Mouse (Mus musculus) stomach, embryonic 16.5 days (tissue): ENCODE measurements around the gene Usp29. TPM values are rescaled to one million over a fixed set of nuclear protein-coding genes. Genes with fewer than 3 reads are reported as not detected.

Experiments
- ATAC-seq: fragments of 200-750 bp; cut with Nextera tagmentation; 2 replicates; pipeline ENCODE4 v1.8.0; 2017; ENCODE audit warnings: moderate number of reproducible peaks, moderate TSS enrichment; ENCODE audit not compliant: insufficient read depth, low FRiP score
- H3K27ac ChIP-seq: fragments of 300-500 bp; sonication (generic); 2 replicates; pipeline ENCODE4 v1.5.1; 2014; ENCODE audit warnings: low read length
- H3K27me3 ChIP-seq: fragments of 300-500 bp; sonication (generic); 2 replicates; pipeline ENCODE4 v1.6.1; 2014; ENCODE audit warnings: low read length, control low read depth, mixed read lengths; ENCODE audit not compliant: control insufficient read depth, insufficient read depth
- H3K36me3 ChIP-seq: fragments of 300-500 bp; sonication (generic); 2 replicates; pipeline ENCODE4 v1.6.1; 2014; ENCODE audit warnings: low read length; ENCODE audit not compliant: control insufficient read depth, insufficient read depth
- H3K4me1 ChIP-seq: fragments of 300-500 bp; sonication (generic); 2 replicates; pipeline ENCODE4 v1.6.1; 2014; ENCODE audit warnings: low read length, control low read depth, mixed read lengths; ENCODE audit not compliant: control insufficient read depth, insufficient read depth
- H3K4me2 ChIP-seq: fragments of 300-500 bp; sonication (generic); 2 replicates; pipeline ENCODE4 v1.6.1; 2014; ENCODE audit warnings: low read depth, low read length, mixed read lengths
- H3K4me3 ChIP-seq: fragments of 300-500 bp; sonication (generic); replicated peaks from 2 replicates; pipeline ENCODE4 v1.5.1; 2014; ENCODE audit warnings: mild to moderate bottlenecking, low read length
- H3K9ac ChIP-seq: fragments of 300-500 bp; sonication (generic); 2 replicates; pipeline ENCODE4 v1.6.1; 2014; ENCODE audit warnings: low read length
- H3K9me3 ChIP-seq: fragments of 300-500 bp; sonication (generic); replicated peaks from 2 replicates; pipeline ENCODE4 v1.6.1; 2016; ENCODE audit warnings: low read length, control low read depth; ENCODE audit not compliant: control insufficient read depth
- WGBS: fragments of 180-500 bp; shearing (Covaris S2); extraction: QIAGEN DNeasy Blood & Tissue Kit; methylation state at CpG from one replicate; pipeline ENCODE4 v1.1.7; 2014; 5-methylcytosine and 5-hydroxymethylcytosine counted together
- polyA plus RNA-seq: library from polyadenylated mRNA; unstranded; fragments of >200 nt; fragmentation: Nextera tagmentation; extraction: Ambion mirVana; gene quantifications from 2 replicates; pipeline ENCODE4 v1.2.1, GENCODE M21; 2015

The Usp29 gene
- polyA plus RNA-seq, 1 experiment from 2014 or later: 5.6 TPM

GRCm38 (mm10) chr7:6779172-6779571 lies 48.8 kb downstream of the Usp29 start:
- ATAC-seq: no peak
- H3K9ac ChIP-seq: no peak overlapping the region
- H3K27me3 ChIP-seq: no peaks in the 10 kb centered on the region
- no peaks in the 10 kb centered on the region for H3K36me3 ChIP-seq
- no peak overlapping the region for H3K4me3 ChIP-seq
- H3K4me2 ChIP-seq: no peak overlapping the region
- H3K4me1 ChIP-seq: peaks cover 44% of the 10 kb centered on the region
- no peak overlapping the region for H3K27ac ChIP-seq
- WGBS: 74% methylated on average over 5 of the region's 5 CpGs
- H3K9me3 ChIP-seq: no peaks in the 10 kb centered on the region

GRCm38 (mm10) chr7:6781541-6781940 lies 51.2 kb downstream of the Usp29 start:
- 11% methylated on average over 11 of the region's 11 CpGs for WGBS
- H3K4me2 ChIP-seq: peak overlapping the region; percentile 16; the same call in 1 of the 2 replicates
- no peaks in the 10 kb centered on the region for H3K9me3 ChIP-seq
- H3K4me1 ChIP-seq: peaks cover 49% of the 10 kb centered on the region
- peak overlapping the region; percentile 38; the same call in 1 of the 2 replicates for H3K9ac ChIP-seq
- no peak overlapping the region for H3K4me3 ChIP-seq
- H3K27me3 ChIP-seq: no peaks in the 10 kb centered on the region
- H3K36me3 ChIP-seq: no peaks in the 10 kb centered on the region
- peak overlapping the region; percentile 94 for H3K27ac ChIP-seq
- peak; percentile 77 for ATAC-seq

GRCm38 (mm10) chr7:6784340-6785073 lies 54.1 kb downstream of the Usp29 start:
- H3K4me1 ChIP-seq: peaks cover 31% of the 10 kb centered on the region
- peak; percentile 65 for ATAC-seq
- H3K9me3 ChIP-seq: no peaks in the 10 kb centered on the region
- H3K27ac ChIP-seq: peak overlapping the region; percentile 81
- no peak overlapping the region for H3K4me2 ChIP-seq
- no peak overlapping the region for H3K4me3 ChIP-seq
- 0 out of 2 replicates have a peak overlapping the region, but pooled peaks have one; percentile 34 for H3K9ac ChIP-seq
- H3K36me3 ChIP-seq: no peaks in the 10 kb centered on the region
- H3K27me3 ChIP-seq: no peaks in the 10 kb centered on the region
- WGBS: 12% methylated on average over 8 of the region's 8 CpGs

GRCm38 (mm10) chr7:6787000-6787399 lies 56.6 kb downstream of the Usp29 start:
- Histone ChIP-seq H3K4me1 (peaks cover 20% of the 10 kb centered on the region), H3K4me2 (no peak overlapping the region), H3K36me3 (no peaks in the 10 kb centered on the region), H3K9ac (no peak overlapping the region), H3K27me3 (no peaks in the 10 kb centered on the region), H3K27ac (peak overlapping the region; percentile 38; the same call in 1 of the 2 replicates), H3K4me3 (no peak overlapping the region), H3K9me3 (no peaks in the 10 kb centered on the region)
- ATAC-seq: no peak
- WGBS: 60% methylated on average over 2 of the region's 2 CpGs

- no peak overlapping the region for H3K9ac ChIP-seq
- 0 out of 2 replicates have a peak, but pooled peaks have one; percentile 5 for ATAC-seq
- H3K4me3 ChIP-seq: no peak overlapping the region
- H3K9me3 ChIP-seq: no peaks in the 10 kb centered on the region
- H3K27me3 ChIP-seq: no peaks in the 10 kb centered on the region
- no peak overlapping the region for H3K4me2 ChIP-seq
- H3K4me1 ChIP-seq: peaks cover 14% of the 10 kb centered on the region
- WGBS: 46% methylated on average over 2 of the region's 2 CpGs
- peak overlapping the region; percentile 38; the same call in 1 of the 2 replicates for H3K27ac ChIP-seq
- H3K36me3 ChIP-seq: no peaks in the 10 kb centered on the region
Measured at GRCm38 (mm10) chr7:6788101-6788500, 57.7 kb downstream of the Usp29 start.

GRCm38 (mm10) chr7:6791286-6792065 lies 61.1 kb downstream of the Usp29 start:
- Histone ChIP-seq H3K4me3 (no peak overlapping the region), H3K9me3 (no peaks in the 10 kb centered on the region), H3K9ac (no peak overlapping the region), H3K27ac (peak overlapping the region; percentile 62), H3K4me1 (no peaks in the 10 kb centered on the region), H3K36me3 (no peaks in the 10 kb centered on the region), H3K4me2 (no peak overlapping the region), H3K27me3 (no peaks in the 10 kb centered on the region)
- ATAC-seq: 0 out of 2 replicates have a peak, but pooled peaks have one; percentile 33
- WGBS: 63% methylated on average over 9 of the region's 9 CpGs

- Histone ChIP-seq H3K9ac (no peak overlapping the region), H3K36me3 (no peaks in the 10 kb centered on the region), H3K4me2 (no peak overlapping the region), H3K9me3 (no peaks in the 10 kb centered on the region), H3K27ac (no peak overlapping the region), H3K4me1 (peaks cover 11% of the 10 kb centered on the region), H3K4me3 (no peak overlapping the region), H3K27me3 (no peaks in the 10 kb centered on the region)
- ATAC-seq: no peak
- WGBS: 84% methylated on average over 6 of the region's 6 CpGs
Measured at GRCm38 (mm10) chr7:6793240-6793639, 62.9 kb downstream of the Usp29 start.

- Histone ChIP-seq H3K27me3 (no peaks in the 10 kb centered on the region), H3K9ac (no peak overlapping the region), H3K9me3 (no peaks in the 10 kb centered on the region), H3K36me3 (no peaks in the 10 kb centered on the region), H3K4me2 (no peak overlapping the region), H3K4me1 (peaks cover 11% of the 10 kb centered on the region), H3K4me3 (no peak overlapping the region), H3K27ac (no peak overlapping the region)
- WGBS: 75% methylated on average over 3 of the region's 3 CpGs
- ATAC-seq: no peak
Measured at GRCm38 (mm10) chr7:6793811-6794210, 63.4 kb downstream of the Usp29 start.

- no peaks in the 10 kb centered on the region for H3K9me3 ChIP-seq
- H3K4me1 ChIP-seq: peaks cover 15% of the 10 kb centered on the region
- peak overlapping the region; percentile 38 for H3K27ac ChIP-seq
- no peak overlapping the region for H3K9ac ChIP-seq
- peak; percentile 80 for ATAC-seq
- no peaks in the 10 kb centered on the region for H3K27me3 ChIP-seq
- H3K4me3 ChIP-seq: no peak overlapping the region
- H3K4me2 ChIP-seq: no peak overlapping the region
- 63% methylated on average over 2 of the region's 2 CpGs for WGBS
- no peaks in the 10 kb centered on the region for H3K36me3 ChIP-seq
Measured at GRCm38 (mm10) chr7:6797408-6797807, 67.0 kb downstream of the Usp29 start.
